Mouse (Mus musculus): ENCODE data around the gene Hoxa7.

GRCm38 (mm10) chr6:52238155-52238545 lies 16.5 kb upstream of the Hoxa7 start:
- TF ChIP-seq CTCF (IDR thresholded peaks at IDR 0.05; ENCODE audit: low read depth), result no peak
- no peak for TF ChIP-seq EP300 (IDR thresholded peaks at IDR 0.05; ENCODE audit: low read depth)
